Mouse (Mus musculus) urinary bladder, postnatal 36 days (tissue): ENCODE measurements around the gene Tomm70a.

Experiments used
- DNase-seq, 2 experiments: peaks; one replicate each; pipeline ENCODE4 v3.0.0; 2022; ENCODE audit warnings: low spot score in 2 of 2, mixed read lengths in 1 of 2

The Tomm70a gene

DNA sequence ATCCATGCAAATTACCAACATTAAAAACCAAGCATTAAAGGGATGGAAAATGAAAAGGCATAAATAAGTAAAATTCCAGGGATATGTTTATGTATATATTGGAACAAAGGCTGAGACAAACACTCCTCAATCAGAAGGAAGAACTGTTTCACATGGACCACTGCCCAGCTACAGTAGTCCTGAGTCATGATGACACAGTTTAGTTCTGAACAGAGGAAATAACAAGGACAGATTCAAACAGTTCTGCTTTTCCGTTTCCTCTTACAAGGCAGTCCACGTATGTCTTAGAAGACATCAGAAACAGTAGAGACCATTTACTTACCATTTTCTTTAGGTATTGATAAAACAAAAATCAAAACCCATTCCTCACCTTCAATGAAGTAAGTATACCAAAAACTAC lies 68.0 kb downstream of the Tomm70a start:
- DNase-seq = no peak

DNA sequence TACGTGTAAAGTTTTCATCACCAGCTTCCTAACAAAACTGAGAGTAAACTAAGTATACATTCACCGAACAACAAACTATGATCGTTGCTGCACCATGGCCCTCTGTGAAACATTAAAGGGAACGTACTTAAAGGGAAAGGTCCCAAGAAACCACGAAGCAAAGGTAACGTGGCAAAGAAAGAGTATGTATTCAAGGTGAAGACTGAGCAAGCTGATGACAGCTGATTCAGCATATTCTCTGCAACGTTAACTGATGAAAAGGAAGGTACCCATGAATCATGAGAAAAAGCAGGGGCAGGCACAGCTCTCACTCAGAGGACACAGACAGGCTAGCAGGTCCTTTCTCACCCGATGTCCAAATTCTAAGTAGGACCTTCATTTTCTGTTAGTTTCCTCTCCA lies 68.9 kb downstream of the Tomm70a start:
- no peak for DNase-seq

DNA sequence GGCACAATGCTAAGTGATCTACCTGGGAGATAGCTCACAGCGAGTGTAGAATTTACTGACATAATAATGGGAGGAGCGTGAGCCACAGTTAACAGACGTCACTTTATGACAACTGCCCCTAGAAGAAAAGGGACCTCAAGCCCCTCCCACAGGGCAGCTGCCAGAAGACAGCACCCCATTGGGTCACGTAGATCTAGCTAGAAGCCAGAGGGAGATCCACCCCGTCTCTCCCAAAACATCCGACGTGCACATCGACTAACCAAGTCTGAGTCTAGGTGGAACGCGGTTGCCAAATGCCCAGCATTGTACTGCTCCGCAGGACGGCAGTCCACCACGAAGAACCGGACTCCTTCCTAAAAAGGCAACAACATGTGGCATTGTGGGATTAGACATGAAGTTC lies 69.7 kb downstream of the Tomm70a start:
- DNase-seq = no peak

- DNase-seq = no peak
These were observed 75.1 kb downstream of the Tomm70a start for GRCm38 (mm10) chr16:57196590-57196989.

DNA sequence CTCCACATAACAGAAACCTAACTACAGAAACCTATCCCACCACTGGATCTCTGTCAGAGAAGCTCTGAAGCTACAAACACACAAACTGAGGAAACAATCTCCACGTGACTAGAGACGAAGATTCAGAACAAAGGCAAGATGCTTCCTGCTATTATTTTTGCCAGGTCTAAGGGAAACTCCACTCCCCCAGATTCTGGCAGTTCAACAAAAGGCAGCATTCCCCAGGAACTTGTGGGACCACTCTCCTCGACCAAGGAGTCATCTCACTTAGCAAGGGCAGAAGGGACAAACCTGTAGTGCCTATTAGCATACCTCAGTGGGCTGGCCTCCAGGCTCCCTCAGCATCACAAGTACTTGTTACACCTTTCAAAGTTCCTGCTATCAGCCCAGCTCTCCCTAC lies 75.8 kb downstream of the Tomm70a start:
- DNase-seq = no peak
